Mouse (Mus musculus) R1 (cell line): Measurements from ENCODE around the gene Grid2.

Experiments used
- DNase-seq: peaks from one replicate; pipeline ENCODE4 v3.0.0-alpha.2; 2018; ENCODE audit warnings: low read depth, low spot score

The Grid2 gene

DNA sequence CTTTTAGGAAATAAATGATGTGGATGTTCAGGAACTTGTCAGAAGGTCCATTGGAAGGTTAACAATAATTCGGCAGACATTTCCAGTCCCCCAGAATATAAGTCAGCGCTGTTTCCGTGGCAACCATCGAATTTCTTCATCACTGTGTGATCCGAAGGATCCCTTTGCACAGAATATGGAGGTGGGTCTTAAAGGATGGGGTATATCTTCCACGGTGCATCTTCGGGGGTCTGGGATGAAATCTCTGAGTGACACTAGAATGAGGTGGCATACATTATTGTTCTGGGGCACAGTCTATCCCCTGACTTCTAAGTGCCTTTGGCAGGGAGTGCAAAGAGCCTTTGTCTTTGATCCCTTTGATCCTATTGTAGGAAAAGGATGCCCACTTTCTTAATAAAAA lies 808.2 kb downstream of the Grid2 start:
- no peak for DNase-seq

- no peak for DNase-seq
Observed at GRCm38 (mm10) chr6:64064704-64065103, 809.0 kb downstream of the Grid2 start.

DNA sequence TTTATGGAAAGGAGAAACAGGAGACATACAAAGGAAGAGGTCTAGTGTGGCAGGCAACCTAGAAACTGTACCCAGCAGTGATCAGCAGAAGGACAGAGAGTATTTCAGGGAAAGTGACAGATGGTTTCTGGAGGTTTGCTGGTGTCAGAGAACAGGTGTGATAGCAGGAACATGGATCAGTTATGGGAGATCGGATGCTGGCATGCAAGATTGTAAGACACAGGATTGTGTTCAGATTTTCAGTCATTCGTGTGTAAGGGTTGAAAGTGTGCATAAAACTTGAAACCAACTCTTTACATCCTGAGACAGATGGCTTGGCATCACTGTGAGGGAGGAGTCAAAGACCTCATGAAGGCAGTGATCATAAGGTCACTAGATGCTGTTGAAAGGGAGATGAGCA lies 817.7 kb downstream of the Grid2 start:
- DNase-seq, result no peak

DNA sequence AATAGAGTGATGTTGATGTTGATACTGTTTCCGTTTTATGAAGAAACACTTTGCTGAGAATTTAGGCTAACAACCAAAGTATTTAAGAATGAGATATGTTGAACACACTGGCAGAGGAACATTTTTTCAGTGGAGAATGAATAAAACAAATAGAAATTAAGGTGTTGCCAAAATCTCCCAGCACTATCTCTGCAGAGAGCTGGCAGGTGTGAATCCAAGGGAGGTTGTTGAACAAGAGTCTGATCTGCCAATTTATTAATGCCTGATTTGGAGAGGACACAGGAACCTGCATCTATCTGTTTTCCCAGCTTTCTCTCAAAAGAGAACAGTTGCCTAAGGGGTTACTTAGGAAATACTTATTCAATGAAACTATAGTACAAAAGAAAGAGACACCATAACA lies 822.2 kb downstream of the Grid2 start:
- no peak for DNase-seq

- DNase-seq, result no peak
Observed at GRCm38 (mm10) chr6:64098662-64099061, 843.0 kb downstream of the Grid2 start.

- no peak for DNase-seq
Observed at GRCm38 (mm10) chr6:64114594-64114993, 858.9 kb downstream of the Grid2 start.

- no peak for DNase-seq
Observed at GRCm38 (mm10) chr6:64136275-64136674, 880.6 kb downstream of the Grid2 start.

DNA sequence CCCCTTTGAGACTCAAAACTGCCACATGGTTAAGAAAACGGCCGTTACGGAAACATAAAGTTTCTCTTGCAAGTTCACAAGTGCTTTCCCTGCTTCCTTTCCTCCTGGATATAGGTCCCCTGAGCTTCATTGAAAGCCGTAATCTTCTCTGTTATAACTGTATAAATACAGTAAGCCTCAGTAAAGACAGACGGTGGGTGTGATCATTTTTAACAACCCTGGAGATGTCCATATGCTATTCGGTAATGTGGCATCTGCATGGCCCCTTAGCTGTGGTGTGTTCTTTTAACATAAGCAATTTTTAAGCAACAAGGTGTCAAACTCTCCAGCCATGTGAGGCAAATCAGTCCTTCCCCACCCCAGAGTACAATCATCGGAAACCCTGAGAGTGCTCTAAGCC lies 892.9 kb downstream of the Grid2 start:
- no peak for DNase-seq

DNA sequence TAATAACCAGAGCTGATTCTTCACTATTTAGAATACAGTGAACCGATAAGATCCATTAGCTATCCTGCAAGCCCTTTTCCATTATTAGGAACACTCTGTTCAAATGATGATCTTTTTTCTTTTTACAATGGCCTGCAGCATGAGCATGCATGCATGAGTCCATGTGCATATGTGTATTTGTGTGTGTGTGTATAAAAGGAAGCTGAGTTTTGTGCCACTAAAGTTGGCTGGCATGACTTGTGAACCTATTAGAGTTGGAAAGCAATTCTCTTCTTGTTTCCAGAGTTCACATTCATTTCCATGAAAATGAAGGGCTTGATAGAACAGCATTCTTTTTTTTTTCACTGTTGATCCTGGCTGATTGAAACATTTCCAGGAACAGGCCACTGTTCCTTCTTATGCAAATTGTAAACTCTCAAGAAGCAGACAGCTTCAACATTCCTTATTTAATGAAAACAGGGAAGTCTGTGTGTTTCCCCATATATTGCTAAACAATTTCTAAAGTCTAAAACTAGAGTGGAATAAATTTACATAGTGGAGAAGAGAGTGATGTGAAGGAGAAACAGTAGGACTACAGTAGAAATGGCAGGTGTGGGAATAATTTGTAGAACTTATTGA lies 919.4 kb downstream of the Grid2 start:
- DNase-seq, result peak; percentile 62

DNA sequence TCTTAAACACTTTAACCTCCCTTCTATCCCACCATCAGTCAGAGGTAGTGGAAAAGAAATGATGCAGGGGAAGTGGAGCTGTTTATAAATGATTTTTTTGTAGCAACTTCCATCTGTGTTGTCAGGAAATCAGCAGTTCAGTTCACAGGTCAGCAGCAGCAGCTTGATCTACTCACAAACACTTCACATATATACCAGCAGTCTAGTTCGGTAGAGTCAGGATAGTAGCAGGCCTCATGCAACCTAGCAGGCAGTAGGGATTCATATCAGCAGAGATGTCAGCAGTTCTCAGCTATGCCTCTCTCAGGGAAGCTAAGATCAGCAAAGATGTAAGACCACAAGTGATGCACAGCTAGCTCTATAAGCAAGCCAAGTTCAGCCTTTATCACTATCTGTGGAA lies 938.0 kb downstream of the Grid2 start:
- no peak for DNase-seq

- no peak for DNase-seq
Observed at GRCm38 (mm10) chr6:64202396-64203122, 946.9 kb downstream of the Grid2 start.

- no peak for DNase-seq
Observed at GRCm38 (mm10) chr6:64236351-64236750, 980.7 kb downstream of the Grid2 start.

DNA sequence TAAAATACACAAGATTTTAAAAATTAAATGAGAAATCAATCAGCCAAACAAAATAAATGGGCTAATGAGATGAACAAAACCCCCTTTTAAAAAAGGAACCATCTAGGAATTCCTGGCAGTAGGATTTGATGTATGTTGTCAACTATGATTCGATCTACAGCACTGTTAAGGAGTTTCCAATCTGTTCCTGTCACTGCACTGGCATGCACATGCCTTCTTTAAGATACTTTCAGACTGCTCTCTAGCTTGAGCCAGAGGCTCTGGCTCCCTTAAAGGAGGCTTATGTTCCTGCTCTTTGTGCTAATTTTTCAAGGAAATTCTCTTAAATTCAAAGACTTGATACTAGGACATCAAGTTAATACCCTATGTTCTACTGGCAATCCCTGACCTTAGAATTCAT lies 984.9 kb downstream of the Grid2 start:
- DNase-seq, result no peak

DNA sequence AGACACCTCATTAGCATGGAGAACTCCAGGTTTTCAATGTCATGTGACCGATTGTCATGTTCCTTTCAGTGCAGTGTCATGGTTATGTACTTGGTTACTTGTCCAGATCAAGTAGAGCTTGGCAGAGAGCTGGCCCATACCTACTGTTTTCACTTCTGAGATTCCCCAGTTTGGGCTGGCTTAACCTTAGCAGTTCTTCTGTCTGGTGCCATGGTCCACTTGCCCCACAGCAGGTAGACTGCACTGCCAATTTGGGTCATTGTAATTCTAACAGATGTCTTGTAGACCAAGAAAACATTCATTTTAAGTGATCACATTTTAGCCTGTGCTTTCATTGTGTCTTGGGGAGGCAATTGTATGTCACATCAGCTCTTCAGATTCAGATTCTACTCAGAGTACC lies 990.3 kb downstream of the Grid2 start:
- no peak for DNase-seq

- DNase-seq, result no peak
Observed at GRCm38 (mm10) chr6:64251041-64251440, 995.4 kb downstream of the Grid2 start.

DNA sequence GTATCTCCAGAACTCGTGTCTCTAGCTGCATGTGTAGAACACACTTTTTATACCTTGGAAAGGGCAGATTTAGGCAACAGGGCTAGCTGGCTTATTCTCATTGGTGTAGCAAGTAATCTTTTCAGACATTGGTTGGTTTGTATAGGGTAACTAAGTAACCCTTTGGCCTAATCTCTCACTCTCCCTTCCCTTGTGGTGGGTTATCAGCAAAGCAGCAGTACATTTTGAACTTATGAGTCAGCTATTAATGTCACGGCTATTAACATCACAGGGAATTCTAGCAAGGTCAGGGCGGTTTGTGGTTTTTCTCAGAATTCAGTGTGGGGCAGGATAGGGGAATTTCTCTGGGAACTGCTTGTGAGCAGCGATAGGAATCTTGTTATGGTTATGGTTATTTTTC lies 1007.8 kb downstream of the Grid2 start:
- DNase-seq, result no peak

- DNase-seq, result no peak
Observed at GRCm38 (mm10) chr6:64264224-64264623, 1008.5 kb downstream of the Grid2 start.

DNA sequence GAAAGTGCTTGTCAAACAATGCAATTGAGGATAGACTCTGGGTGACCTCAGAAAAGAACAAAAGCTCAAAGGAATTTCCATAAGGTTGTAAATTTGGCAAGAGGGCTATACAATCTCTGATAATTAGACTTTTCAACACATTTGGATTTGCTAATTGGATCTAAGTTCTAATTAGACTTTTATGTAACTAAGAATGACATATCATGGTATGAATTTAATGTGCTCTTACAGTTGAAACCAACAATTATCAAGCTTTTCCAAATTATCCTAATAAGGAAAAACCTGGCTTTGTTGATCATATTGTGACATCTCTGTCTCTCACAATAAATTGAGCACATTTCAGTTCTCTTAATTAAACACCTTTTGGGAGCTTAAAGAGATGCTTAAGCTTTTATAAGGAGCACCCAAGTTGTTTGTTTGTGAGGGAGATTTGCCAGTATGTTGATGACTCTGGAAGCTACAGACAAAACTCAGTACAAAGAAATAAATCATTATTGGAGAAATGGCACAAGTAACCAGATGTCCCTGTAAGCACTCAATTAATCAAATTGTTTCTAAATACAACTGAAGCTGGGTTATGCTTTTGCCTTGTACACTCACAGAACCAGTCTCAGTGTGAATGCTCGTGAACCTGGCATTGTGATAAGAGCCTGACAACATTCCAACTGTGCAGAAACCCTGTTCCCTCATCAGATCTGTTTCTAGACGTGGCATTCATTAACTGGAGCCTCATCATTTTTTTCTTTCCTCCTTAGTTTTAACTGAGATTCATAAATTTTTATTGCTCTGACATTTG lies 1018.8 kb downstream of the Grid2 start:
- DNase-seq, result no peak

DNA sequence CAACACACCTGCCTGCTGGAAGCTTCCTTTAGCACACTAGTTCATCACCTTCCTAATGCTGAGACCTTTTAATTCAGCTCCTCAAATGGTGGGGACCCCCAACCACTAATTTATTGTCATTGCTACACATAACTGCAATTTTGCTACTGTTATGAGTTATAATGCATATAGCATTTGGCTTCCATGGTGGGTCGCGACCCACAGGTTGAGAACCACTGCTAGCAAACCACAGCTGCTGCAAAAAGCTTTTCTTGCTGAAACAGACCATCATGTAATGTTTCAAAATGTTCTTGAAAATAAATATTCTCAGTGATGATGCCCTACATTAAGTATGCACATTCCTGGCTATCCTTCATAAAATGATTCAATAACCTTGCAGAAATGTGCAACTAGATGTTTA lies 1024.3 kb downstream of the Grid2 start:
- DNase-seq, result no peak

DNA sequence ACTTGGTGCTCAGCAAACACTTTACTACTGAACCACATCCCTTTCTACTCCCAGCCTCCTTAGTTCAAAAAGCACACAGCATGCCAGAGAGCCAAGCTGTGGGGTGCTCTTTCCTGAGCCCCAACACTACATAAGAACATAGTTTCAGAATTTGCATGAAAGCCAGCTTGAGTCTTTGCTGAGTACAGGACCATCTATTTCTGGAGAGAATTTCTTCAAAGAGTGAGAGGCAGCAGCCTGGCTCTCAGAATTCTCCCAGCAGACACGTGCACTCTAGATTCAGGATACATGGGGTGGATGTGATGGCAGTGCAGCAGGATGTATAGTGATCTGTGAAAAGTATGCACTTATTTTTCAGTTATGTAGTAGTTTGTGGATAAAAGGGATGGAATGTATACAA lies 1038.1 kb downstream of the Grid2 start:
- no peak for DNase-seq

DNA sequence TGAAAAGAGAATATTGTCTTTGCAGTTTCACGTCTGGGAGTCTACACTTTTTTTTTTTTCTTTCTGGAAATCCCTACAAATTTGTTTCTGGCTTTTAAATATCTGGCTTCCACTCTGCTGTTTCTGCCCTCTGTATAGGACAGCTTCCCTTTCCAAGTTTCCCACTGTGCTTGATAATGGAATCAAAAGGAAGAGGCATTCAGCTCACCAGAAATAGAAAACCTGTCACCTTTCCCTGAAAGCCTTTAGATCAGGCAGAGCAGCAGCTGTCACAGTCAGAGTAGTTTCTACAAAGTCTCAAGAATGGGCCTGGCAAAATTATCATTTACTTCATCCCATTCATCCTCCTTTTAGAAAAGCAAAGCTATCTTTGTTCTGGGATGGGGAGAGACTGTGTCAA lies 1042.0 kb downstream of the Grid2 start:
- no peak for DNase-seq

GRCm38 (mm10) chr6:64304709-64305476 lies 1049.2 kb downstream of the Grid2 start:
- no peak for DNase-seq
